Mouse (Mus musculus) limb, embryonic 15.5 days (tissue): ENCODE measurements around the gene Tsc22d4. TPM values are rescaled to one million over a fixed set of nuclear protein-coding genes. Genes with fewer than 3 reads are reported as not detected.

Source experiments
- ATAC-seq: fragments of 200-750 bp; cut with Nextera tagmentation; 2 replicates; pipeline ENCODE4 v1.8.0; 2017; ENCODE audit warnings: low read depth, moderate TSS enrichment; ENCODE audit not compliant: insufficient number of reproducible peaks, low FRiP score, low TSS enrichment
- H3K27ac ChIP-seq: fragments of 300-500 bp; sonication (generic); 2 replicates; pipeline ENCODE4 v1.5.1; 2015; ENCODE audit warnings: moderate library complexity, mild to moderate bottlenecking, inconsistent platforms
- H3K27me3 ChIP-seq: fragments of 300-500 bp; sonication (generic); 2 replicates; pipeline ENCODE4 v1.6.1; 2015; ENCODE audit warnings: inconsistent platforms
- H3K36me3 ChIP-seq: fragments of 300-500 bp; sonication (generic); 2 replicates; pipeline ENCODE4 v1.6.1; 2015; ENCODE audit warnings: inconsistent platforms
- H3K4me1 ChIP-seq: fragments of 300-500 bp; sonication (generic); 2 replicates; pipeline ENCODE4 v1.6.1; 2015; ENCODE audit warnings: inconsistent platforms
- H3K4me2 ChIP-seq: fragments of 300-500 bp; sonication (generic); 2 replicates; pipeline ENCODE4 v1.6.1; 2015; ENCODE audit warnings: mild to moderate bottlenecking, inconsistent platforms
- H3K4me3 ChIP-seq: fragments of 300-500 bp; sonication (generic); 2 replicates; pipeline ENCODE4 v1.5.1; 2015; ENCODE audit warnings: mild to moderate bottlenecking, inconsistent platforms
- H3K9ac ChIP-seq: fragments of 300-500 bp; sonication (generic); 2 replicates; pipeline ENCODE4 v1.6.1; 2015; ENCODE audit warnings: inconsistent platforms
- H3K9me3 ChIP-seq: fragments of 300-500 bp; sonication (generic); 2 replicates; pipeline ENCODE4 v1.6.1; 2016; ENCODE audit warnings: inconsistent platforms
- WGBS: fragments of 180-500 bp; shearing (Covaris S2); methylation state at CpG from one replicate; pipeline ENCODE4 v1.1.7; 2015; 5-methylcytosine and 5-hydroxymethylcytosine counted together
- polyA plus RNA-seq: library from polyadenylated mRNA; unstranded; fragments of >200 nt; fragmentation: Nextera tagmentation; extraction: Ambion mirVana; gene quantifications from 2 replicates; pipeline ENCODE4 v1.2.1, GENCODE M21; 2015

Tsc22d4 gene
- polyA plus RNA-seq, 1 experiment from 2014 or later, result 169 TPM

DNA sequence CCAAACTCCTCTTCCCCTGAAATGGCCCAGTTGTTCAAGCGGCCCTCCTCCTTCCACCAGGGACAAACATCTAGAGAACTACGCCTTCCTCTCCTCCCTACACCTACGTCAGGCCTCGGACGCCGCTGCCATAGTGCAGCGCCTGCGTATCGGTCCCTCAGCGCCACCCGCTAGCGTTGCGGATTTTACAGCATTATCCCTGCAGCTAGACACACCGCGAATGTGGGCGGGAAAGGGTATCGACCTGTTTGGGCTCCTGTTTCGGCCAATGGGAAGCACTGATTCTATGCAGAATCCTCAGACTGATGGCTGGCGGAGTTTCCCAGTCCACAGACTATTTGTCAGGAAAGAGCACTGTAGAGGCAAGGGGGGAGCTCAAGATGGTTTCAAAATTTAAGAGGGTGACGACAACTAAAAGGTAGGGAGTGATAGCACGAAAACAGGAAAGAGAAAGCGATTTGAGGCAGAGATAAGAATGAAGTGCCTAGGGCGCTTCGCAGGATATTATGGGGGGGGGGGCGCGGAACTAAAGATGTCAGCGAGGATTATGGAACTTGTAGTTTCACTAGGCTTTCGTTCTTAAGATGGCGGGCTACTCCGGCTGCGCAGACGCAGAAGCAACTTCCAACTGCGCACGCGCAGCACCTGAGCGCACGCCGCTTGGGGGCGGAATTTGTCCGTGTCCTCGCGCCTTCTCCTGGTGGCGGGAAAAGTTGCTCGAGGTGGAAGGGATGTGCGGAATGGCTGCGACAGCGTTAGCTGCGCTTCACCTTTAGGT, 41.8 kb downstream of the Tsc22d4 start, which contains the start of the genes Mepce and Zcwpw1:
Gene Mepce, minus strand, starts transcription at position 505 of the 778 bp plus-strand sequence.
Gene Zcwpw1, plus strand, starts transcription at position 648 of the 778 bp plus-strand sequence.
- Histone ChIP-seq H3K4me1 (peaks cover 35% of the 10 kb centered on the region), H3K27ac (peak within 1 kb of the TSS; percentile 100), H3K9me3 (no peaks in the 10 kb centered on the region), H3K4me3 (peak within 1 kb of the TSS; percentile 70), H3K9ac (peak within 1 kb of the TSS; percentile 62), H3K36me3 (peaks cover 21% of the 10 kb centered on the region), H3K4me2 (peak within 1 kb of the TSS; percentile 90), H3K27me3 (no peaks in the 10 kb centered on the region)
- peak; percentile 49 for ATAC-seq
- WGBS, result under 1% methylated on average over 47 of the region's 48 CpGs

DNA sequence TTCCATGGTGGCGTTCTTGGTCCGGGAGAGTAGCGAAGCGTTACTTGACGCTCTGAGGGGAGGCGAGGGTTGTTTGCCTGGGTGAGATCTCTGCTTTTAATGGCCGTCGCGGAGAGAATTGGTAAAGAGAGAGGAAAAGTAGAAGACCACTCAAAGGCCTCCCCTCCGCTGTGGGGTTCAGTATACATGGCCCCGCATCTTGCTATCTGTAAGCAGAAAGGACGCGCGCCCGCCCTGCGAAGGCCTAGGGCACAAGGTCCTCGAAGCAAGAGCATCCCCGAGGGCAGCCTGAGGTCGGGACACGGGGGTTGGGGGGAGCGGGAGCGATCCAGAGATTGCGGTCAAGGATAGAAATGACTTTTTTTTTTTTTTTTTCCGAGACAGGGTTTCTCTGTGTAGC, 42.6 kb downstream of the Tsc22d4 start:
- no peaks in the 10 kb centered on the region for H3K9me3 ChIP-seq
- H3K4me2 ChIP-seq, result peak overlapping the region; percentile 90
- WGBS, result 71% methylated on average over 24 of the region's 24 CpGs
- peak overlapping the region; percentile 70 for H3K4me3 ChIP-seq
- peaks cover 13% of the 10 kb centered on the region; the same call in 1 of the 2 replicates for H3K36me3 ChIP-seq
- no peak overlapping the region for H3K9ac ChIP-seq
- peaks cover 29% of the 10 kb centered on the region for H3K4me1 ChIP-seq
- ATAC-seq, result no peak
- no peak overlapping the region for H3K27ac ChIP-seq
- no peaks in the 10 kb centered on the region for H3K27me3 ChIP-seq

DNA sequence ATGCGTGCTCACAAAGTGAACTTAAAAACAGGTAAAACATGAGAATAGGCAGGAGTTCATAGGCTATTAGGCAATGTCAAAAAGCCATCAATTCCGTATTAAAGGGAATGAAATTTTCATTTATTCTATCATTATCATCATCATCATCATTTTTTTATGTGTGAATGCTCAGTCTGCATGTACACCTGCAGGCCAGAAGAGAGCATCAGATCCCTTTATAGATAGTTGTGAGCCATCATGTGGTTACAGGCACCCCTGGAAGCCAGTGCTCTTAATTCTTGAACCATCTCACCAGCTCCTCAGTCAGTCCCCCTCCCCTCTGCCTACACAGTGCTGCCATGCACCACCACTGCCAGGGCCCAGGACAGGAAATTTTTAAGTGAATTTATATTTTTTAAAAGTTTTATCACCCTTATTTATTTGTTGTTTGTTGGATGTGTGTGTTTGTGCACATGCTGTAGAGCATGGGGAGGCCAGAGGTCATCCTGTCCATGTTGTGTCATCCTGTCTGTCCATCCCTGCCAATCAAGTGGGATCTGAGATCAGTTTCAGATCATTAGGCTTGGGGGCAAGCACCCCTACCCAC, 43.5 kb downstream of the Tsc22d4 start:
- no peak overlapping the region for H3K4me3 ChIP-seq
- ATAC-seq, result no peak
- H3K4me1 ChIP-seq, result peaks cover 21% of the 10 kb centered on the region

DNA sequence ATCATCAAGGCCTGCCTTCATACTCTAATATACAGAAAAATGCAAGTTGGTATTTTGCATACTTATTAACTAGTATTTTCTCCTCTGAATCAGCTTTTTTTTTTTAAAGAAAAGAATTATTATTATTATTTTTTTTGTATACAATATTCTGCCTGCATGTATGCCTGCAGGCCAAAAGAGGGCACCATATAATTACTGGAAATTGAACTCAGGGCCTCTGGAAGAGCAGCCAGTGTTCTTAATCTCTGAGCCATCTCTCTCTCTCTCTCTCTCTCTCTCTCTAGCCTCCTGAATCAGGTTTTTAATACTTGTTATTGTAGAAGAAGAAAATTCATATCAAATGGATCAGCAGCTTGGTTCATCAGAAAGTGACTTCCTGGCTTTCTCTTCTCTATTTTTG, 46.0 kb downstream of the Tsc22d4 start:
- ATAC-seq, result no peak
- no peak overlapping the region for H3K4me2 ChIP-seq
- H3K27ac ChIP-seq, result no peak overlapping the region
- no peaks in the 10 kb centered on the region for H3K9me3 ChIP-seq
- H3K4me3 ChIP-seq, result no peak overlapping the region
- H3K4me1 ChIP-seq, result peaks cover 7% of the 10 kb centered on the region
- H3K27me3 ChIP-seq, result no peaks in the 10 kb centered on the region
- no peak overlapping the region for H3K9ac ChIP-seq
- no peaks in the 10 kb centered on the region for H3K36me3 ChIP-seq

More for the DNA sequence above, 43.5 kb downstream of the Tsc22d4 start:
- Histone ChIP-seq H3K9ac (no peak overlapping the region), H3K36me3 (0 out of 2 replicates have a peak, but pooled peaks cover 7% of the 10 kb centered on the region), H3K27ac (no peak overlapping the region), H3K9me3 (no peaks in the 10 kb centered on the region), H3K27me3 (no peaks in the 10 kb centered on the region), H3K4me2 (no peak overlapping the region)
- WGBS, result 90% methylated on average over 2 of the region's 2 CpGs

DNA sequence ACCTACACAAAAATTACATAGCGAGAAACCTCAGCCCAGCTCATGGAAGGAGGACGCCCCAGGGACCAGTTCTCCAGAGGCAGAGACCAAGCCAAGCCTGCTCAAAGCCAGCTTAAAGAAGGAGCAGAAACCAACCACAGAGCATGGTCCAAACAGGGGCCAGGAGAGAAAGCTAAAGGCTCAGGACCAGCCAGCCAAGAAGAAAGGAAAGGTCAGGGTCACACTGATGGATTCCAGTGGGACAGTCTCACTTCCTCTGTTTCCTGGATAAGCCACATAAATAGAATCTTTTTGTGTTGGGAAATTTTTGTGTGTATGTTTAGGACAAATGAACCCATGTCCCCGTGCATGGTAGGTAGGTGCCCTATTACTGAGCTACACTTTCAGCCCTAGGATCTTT, 51.1 kb downstream of the Tsc22d4 start:
- Histone ChIP-seq H3K9ac (no peak overlapping the region), H3K9me3 (no peaks in the 10 kb centered on the region), H3K27ac (no peak overlapping the region), H3K4me2 (no peak overlapping the region), H3K27me3 (no peaks in the 10 kb centered on the region), H3K36me3 (no peaks in the 10 kb centered on the region), H3K4me1 (no peaks in the 10 kb centered on the region), H3K4me3 (no peak overlapping the region)
- 75% methylated on average over 3 of the region's 3 CpGs for WGBS
- ATAC-seq, result no peak

DNA sequence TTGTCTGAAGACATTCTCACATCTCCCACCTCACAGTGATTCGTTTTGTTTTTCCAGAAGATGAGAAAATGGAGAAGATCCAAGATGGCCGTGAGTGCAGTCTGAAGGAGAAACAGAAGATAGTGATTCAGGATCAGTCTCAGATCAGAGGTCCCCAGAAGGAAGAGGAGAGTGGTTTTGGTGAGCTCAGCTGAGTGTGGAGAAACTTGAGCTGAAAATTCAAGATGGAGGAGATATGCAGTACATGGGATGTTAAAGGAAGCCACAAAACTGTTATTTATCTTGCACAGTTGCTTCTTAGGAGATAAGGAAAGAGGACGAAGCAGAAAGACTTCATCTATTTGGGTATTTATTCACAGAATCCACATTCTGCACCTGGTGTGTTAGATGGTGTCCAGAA, 55.4 kb downstream of the Tsc22d4 start:
- Histone ChIP-seq H3K27me3 (no peaks in the 10 kb centered on the region), H3K9ac (no peak overlapping the region), H3K9me3 (no peaks in the 10 kb centered on the region), H3K27ac (no peak overlapping the region), H3K4me2 (no peak overlapping the region), H3K4me1 (no peaks in the 10 kb centered on the region), H3K36me3 (no peaks in the 10 kb centered on the region), H3K4me3 (no peak overlapping the region)
- no peak for ATAC-seq
- WGBS, result 77% methylated on average over 3 of the region's 3 CpGs

DNA sequence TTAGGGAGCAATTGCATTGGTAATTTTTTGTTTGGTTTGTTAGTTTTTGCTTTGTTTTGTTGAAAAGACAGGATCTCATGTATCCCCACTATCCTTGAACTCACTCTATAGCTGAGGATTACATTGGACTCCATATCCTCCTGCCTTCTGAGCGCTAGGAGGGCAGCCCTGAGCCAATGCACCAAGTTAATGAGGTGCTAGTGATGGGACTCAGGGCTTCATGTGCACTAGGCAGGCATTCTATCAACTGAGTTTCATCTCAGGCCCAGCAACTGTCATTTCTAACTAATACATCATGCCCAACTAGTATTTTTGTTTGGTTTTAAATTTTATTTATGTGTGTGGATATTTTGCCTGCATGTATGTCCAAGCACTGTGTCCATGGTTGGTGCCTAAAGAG, 60.6 kb downstream of the Tsc22d4 start:
- no peak overlapping the region for H3K27ac ChIP-seq
- H3K9ac ChIP-seq, result no peak overlapping the region
- WGBS, result 62% methylated on average over 1 of the region's 1 CpGs
- H3K4me2 ChIP-seq, result no peak overlapping the region
- no peaks in the 10 kb centered on the region for H3K27me3 ChIP-seq
- ATAC-seq, result no peak
- H3K36me3 ChIP-seq, result no peaks in the 10 kb centered on the region
- no peaks in the 10 kb centered on the region for H3K9me3 ChIP-seq
- no peak overlapping the region for H3K4me3 ChIP-seq
- H3K4me1 ChIP-seq, result no peaks in the 10 kb centered on the region

DNA sequence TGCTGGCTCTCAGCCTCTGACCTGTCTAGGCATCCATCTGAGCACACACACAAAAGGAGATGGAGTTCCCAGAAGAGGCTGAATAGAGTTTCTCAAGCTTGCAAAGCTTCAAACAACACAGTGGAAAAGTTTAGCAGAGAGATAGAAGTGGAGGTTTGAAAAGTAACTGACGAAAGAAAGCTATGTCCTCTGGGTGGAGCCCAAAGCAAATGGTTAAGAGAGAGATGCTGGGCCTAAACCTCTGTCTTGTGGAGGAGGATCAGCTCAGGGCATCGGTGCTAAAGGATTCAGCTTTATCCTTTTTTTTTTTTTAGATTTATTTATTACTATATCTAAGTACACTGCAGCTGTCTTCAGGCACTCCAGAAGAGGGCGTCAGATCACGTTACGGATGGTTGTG, 62.8 kb downstream of the Tsc22d4 start:
- no peak for ATAC-seq
- Histone ChIP-seq H3K36me3 (no peaks in the 10 kb centered on the region), H3K4me2 (no peak overlapping the region), H3K4me1 (no peaks in the 10 kb centered on the region), H3K9ac (no peak overlapping the region), H3K27ac (no peak overlapping the region), H3K27me3 (no peaks in the 10 kb centered on the region), H3K9me3 (no peaks in the 10 kb centered on the region), H3K4me3 (no peak overlapping the region)
- WGBS, result 82% methylated on average over 5 of the region's 5 CpGs

DNA sequence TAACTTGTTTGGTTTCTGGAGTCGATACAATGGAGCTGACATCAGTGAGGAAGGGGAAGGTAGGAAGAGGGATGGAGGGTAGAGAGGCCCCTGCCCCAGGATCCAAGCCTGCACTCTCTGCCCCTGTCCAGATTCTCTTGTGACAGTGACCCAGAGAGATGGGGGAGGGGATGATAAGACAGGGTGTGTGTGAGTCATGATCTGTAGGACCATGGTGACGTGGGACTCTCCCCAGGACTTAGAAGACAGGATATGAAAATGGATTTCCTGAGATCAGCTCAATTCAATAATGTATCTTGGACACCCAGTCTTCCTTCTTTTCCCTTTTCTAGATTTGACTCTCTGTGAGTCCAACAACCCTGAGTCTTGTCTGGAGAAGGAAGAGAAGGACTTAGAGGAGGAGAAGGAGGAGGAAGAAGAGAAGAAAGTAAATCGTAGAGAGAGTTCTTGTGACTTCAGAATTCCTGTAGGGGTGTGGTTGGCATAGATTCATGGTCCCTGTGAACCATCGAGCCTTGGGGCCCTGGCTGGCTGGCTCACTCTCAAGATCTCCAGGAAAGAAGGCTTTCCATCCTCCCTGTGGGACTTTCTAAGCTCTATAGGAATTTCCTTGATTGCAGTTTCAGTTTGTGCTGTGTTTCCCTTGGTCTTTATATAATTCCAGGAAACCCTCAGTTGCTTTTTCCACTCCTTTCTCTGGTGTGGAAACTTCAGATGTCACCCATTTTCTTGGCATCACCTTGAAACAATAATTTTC, 72.1 kb downstream of the Tsc22d4 start:
- H3K4me2 ChIP-seq, result no peak overlapping the region
- H3K4me1 ChIP-seq, result no peaks in the 10 kb centered on the region
- H3K9me3 ChIP-seq, result no peaks in the 10 kb centered on the region
- no peaks in the 10 kb centered on the region for H3K27me3 ChIP-seq
- H3K9ac ChIP-seq, result no peak overlapping the region
- H3K36me3 ChIP-seq, result 0 out of 2 replicates have a peak, but pooled peaks cover 2% of the 10 kb centered on the region
- no peak overlapping the region for H3K4me3 ChIP-seq
- H3K27ac ChIP-seq, result no peak overlapping the region
- ATAC-seq, result no peak
- WGBS, result 61% methylated on average over 4 of the region's 4 CpGs

Other genes starting within 250 kb of the Tsc22d4 start
- gene Pop7, start 243.2 kb upstream of the Tsc22d4 start, polyA plus RNA-seq, result 46.5 and 46.7 TPM in 2 replicates
- 10.3 and 12.0 TPM in 2 replicates for gene Gigyf1, start 227.2 kb upstream of the Tsc22d4 start, polyA plus RNA-seq
- gene Epo, start 212.5 kb upstream of the Tsc22d4 start, polyA plus RNA-seq, result 0.26 TPM in 1 of 2 replicates, not detected in the other
- gene Gnb2, start 212.2 kb upstream of the Tsc22d4 start, polyA plus RNA-seq, result 350 and 394 TPM in 2 replicates
- gene Actl6b, start 192.2 kb upstream of the Tsc22d4 start, polyA plus RNA-seq, result 0.35 and 0.36 TPM in 2 replicates
- 1.4 and 1.6 TPM in 2 replicates for gene Tfr2, start 175.9 kb upstream of the Tsc22d4 start, polyA plus RNA-seq
- gene Mospd3, start 144.7 kb upstream of the Tsc22d4 start, polyA plus RNA-seq, result 40.6 and 41.8 TPM in 2 replicates
- gene Pcolce, start 131.9 kb upstream of the Tsc22d4 start, polyA plus RNA-seq, result 303 and 362 TPM in 2 replicates
- 0.09 TPM in 1 of 2 replicates, not detected in the other for gene Fbxo24, start 116.7 kb upstream of the Tsc22d4 start, polyA plus RNA-seq
- gene Lrch4, start 116.6 kb upstream of the Tsc22d4 start, polyA plus RNA-seq, result 32.8 and 34.1 TPM in 2 replicates
- gene Gm20605, start 116.6 kb upstream of the Tsc22d4 start, polyA plus RNA-seq, result 8.0 and 8.5 TPM in 2 replicates
- gene Sap25, start 104.4 kb upstream of the Tsc22d4 start, polyA plus RNA-seq, result 4.8 and 6.0 TPM in 2 replicates
- gene Irs3, start 100.0 kb upstream of the Tsc22d4 start, polyA plus RNA-seq, result 0.19 and 0.38 TPM in 2 replicates
- 15.9 and 17.4 TPM in 2 replicates for gene Agfg2, start 61.0 kb upstream of the Tsc22d4 start, polyA plus RNA-seq
- 1.9 and 3.5 TPM in 2 replicates for gene Nyap1, start 4.1 kb upstream of the Tsc22d4 start, polyA plus RNA-seq
- 22.2 and 27.8 TPM in 2 replicates for gene Ppp1r35, start 33.1 kb downstream of the Tsc22d4 start, polyA plus RNA-seq
- gene Mepce, start 41.9 kb downstream of the Tsc22d4 start, polyA plus RNA-seq, result 8.7 and 9.2 TPM in 2 replicates
- gene Zcwpw1, start 42.1 kb downstream of the Tsc22d4 start, polyA plus RNA-seq, result 19.7 and 24.4 TPM in 2 replicates
- gene Pilra, start 90.6 kb downstream of the Tsc22d4 start, polyA plus RNA-seq, result 0.58 and 1.2 TPM in 2 replicates
- gene Pilrb1, start 112.4 kb downstream of the Tsc22d4 start, polyA plus RNA-seq, result 0.29 and 0.40 TPM in 2 replicates
- gene Pilrb2, start 126.1 kb downstream of the Tsc22d4 start, polyA plus RNA-seq, result 0.22 and 1.2 TPM in 2 replicates
- 0.15 and 0.19 TPM in 2 replicates for gene Cyp3a13, start 175.9 kb downstream of the Tsc22d4 start, polyA plus RNA-seq
- gene Gjc3, start 217.4 kb downstream of the Tsc22d4 start, polyA plus RNA-seq, result 0.40 and 0.67 TPM in 2 replicates
- not detected in 2 replicates for gene Azgp1, start 235.8 kb downstream of the Tsc22d4 start, polyA plus RNA-seq